Mouse (Mus musculus): Measurements from ENCODE around the gene Zfp846.

Zfp846 gene

DNA sequence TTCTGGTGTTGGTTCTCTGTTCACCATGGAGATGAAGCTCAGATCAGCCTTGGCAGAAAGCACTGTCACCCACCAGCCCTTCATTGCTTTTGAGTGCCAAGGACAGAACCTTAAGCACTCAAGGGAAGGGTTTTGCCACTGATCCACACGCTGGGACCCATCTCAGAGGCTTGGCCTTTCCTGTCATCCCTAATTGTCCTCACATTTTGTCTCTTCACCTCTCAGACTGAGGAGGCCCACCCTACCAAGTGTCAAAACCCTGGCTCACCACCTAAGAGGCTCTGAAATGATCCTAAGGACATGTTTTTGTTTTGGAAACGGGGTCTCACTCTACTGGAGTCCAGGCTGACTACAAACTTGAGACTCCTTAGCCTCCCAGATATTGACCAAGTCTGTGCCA is 55.7 kb downstream of the Zfp846 start:
- DNase-seq (ENCODE audit: low read depth, low spot score) = no peak

- no peak for DNase-seq (ENCODE audit: low read depth, low spot score)
These were observed 57.5 kb downstream of the Zfp846 start for GRCm38 (mm10) chr9:20638552-20638951.

DNA sequence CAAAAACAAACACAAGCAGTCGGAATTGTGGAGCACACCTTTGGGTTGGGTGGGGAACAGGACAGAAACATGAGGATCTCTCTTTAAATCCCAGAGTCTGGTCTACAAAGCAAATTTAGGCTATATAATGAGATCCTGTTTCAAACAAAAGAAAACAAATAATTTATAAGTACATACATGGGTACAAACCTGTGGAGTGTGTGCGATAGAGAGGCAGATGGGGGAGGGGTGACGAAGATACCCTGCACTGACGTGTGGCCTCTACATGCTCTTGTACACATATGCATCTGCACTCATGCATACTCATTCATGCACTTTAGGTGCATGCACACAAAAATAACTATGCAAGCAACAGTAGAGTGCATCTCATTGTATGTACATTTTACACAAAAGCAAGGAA is 58.4 kb downstream of the Zfp846 start:
- no peak for DNase-seq (ENCODE audit: low read depth, low spot score)

GRCm38 (mm10) chr9:20641501-20641900 is 60.4 kb downstream of the Zfp846 start:
- no peak for DNase-seq (ENCODE audit: low read depth, low spot score)

DNA sequence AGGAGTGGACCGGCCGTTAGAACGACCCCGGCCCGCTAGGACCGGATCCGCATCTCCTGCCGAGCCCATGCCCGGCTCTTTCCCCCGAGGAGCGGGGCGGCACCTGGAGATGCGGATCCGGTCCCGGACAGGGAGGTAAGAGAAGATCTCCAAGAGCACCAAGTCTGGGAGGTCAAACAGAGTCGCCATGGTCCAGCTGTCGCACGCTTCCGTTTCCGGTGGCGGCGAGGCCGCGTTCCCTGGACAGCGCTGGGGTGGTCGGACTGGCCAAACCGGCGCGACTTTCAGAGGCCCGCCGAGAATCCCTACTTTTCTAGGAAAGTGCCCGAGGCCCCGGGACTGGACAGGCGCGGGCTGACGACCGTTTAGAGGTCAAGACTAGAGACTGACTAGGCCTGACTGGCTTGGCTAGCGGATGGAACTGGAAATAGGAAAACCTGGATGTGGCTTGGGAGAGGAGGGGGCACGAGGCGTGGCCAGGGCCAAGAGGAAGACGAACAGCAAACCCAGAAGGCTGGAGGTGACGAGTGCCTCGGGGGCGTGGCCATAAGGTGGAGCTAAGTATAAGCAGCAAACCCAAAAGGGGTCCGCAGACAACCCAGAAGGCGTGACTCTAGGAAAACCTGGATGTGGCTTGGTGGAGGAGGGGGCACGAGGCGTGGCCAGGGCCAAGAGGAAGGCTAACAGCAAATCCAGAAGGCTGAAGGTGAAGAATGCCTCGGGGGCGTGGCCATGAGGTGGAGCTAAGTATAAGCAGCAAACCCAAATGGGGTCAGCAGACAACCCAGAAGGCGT is 61.2 kb downstream of the Zfp846 start, which contains the start of gene Ubl5:
Gene Ubl5, plus strand, starts transcription at position 778 of the 795 bp plus-strand sequence.
- DNase-seq (ENCODE audit: low read depth, low spot score) = peak; percentile 99

- DNase-seq (ENCODE audit: low read depth, low spot score) = peak; percentile 98
These were observed 61.9 kb downstream of the Zfp846 start for GRCm38 (mm10) chr9:20642896-20643466.

GRCm38 (mm10) chr9:20643781-20644180 is 62.7 kb downstream of the Zfp846 start:
- no peak for DNase-seq (ENCODE audit: low read depth, low spot score)

DNA sequence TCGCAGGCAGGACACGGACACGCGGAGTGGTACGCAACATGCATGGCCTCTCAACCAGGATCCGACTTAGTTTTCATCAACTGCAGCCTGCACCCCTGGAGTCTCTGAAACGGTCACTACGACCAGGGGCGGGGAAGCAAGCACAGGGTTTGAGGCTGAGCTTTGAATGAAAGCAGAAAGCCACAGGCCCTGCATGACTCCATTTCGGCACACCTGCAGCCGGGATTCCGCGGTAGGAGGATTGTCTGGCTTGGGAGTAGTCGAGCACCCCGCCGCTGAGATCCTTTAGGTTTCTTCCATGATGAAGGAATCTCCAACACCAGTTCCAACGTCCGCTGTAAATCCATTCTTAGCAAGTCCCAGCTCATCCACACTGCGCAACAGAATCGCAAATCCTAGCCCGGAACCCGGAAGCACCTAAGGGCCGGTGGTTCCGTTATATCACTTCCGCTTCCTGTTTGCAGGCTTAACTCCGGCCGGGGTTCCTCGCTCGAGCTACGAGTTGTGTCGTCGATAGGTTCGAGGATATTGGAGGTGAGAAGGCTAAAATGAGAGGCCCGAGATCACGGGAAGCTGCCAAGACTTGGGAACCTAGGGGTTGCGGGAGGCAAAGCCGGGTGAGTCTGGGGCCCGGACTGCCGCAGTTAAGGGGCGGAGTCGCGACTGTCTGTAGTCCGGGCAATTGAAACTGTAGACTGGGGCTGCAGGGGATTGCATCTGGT is 63.4 kb downstream of the Zfp846 start, which contains the start of gene Fbxl12:
Gene Fbxl12, minus strand, starts transcription at position 408 of the 722 bp plus-strand sequence.
- DNase-seq (ENCODE audit: low read depth, low spot score) = peak; percentile 84

DNA sequence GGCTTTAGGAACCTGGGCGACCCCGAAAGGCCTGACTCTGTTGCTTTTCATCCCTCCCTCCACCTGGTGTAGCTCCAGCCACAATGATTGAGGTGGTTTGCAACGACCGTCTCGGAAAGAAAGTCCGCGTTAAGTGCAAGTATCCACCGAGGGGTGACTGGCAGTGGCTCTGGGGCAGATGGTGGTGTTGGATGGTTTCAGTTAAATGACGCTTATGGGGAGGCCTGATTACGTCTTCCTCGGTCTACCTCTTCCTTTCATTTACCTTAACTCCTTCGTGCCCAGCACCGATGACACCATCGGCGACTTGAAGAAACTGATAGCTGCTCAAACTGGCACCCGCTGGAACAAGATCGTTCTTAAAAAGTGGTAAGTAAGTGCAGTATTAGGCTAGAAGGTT is 64.0 kb downstream of the Zfp846 start:
- DNase-seq (ENCODE audit: low read depth, low spot score) = no peak

- peak; percentile 100 for DNase-seq (ENCODE audit: low read depth, low spot score)
These were observed 70.6 kb downstream of the Zfp846 start, which contains the start of gene Pin1 for GRCm38 (mm10) chr9:20651602-20652259. TSS of gene Pin1 (plus strand) at chr9:20652095.

- DNase-seq (ENCODE audit: low read depth, low spot score) = no peak
These were observed 71.2 kb downstream of the Zfp846 start for GRCm38 (mm10) chr9:20652260-20652658.

- no peak for DNase-seq (ENCODE audit: low read depth, low spot score)
These were observed 72.8 kb downstream of the Zfp846 start for GRCm38 (mm10) chr9:20653859-20654258.

Measured in ZHBTc4 (cell line).